Mouse (Mus musculus) lung, postnatal 10 days (tissue): ENCODE measurements at regions not wholly inside any gene's neighbourhood (a gene's known extent, or its start where the extent isn't known, plus 50 kb on each side); places are given as distances from the start of the nearest gene placed in this dataset.
A peak's percentile ranks its signal among the peaks of the same experiment; 100 is the strongest.

Experiments used
- DNase-seq: peaks from one replicate; pipeline ENCODE4 v3.0.0; 2021

GRCm38 (mm10) chr8:103824747-103825146, 276.7 kb upstream of the Cdh5 start:
- no peak for DNase-seq

GRCm38 (mm10) chr8:103825289-103825688, 276.1 kb upstream of the Cdh5 start:
- DNase-seq: peak; percentile 91

- no peak for DNase-seq
Measured at GRCm38 (mm10) chr8:103830416-103830815, 271.0 kb upstream of the Cdh5 start.

- no peak for DNase-seq
Measured at GRCm38 (mm10) chr8:103839990-103840389, 261.4 kb upstream of the Cdh5 start.

- no peak for DNase-seq
Measured at GRCm38 (mm10) chr8:103845964-103846363, 255.5 kb upstream of the Cdh5 start.

GRCm38 (mm10) chr8:103846382-103846976, 254.9 kb upstream of the Cdh5 start:
- DNase-seq: no peak

GRCm38 (mm10) chr8:103849785-103850184, 251.6 kb upstream of the Cdh5 start:
- no peak for DNase-seq

- no peak for DNase-seq
Measured at GRCm38 (mm10) chr8:103851286-103851685, 250.1 kb upstream of the Cdh5 start.

GRCm38 (mm10) chr8:103853048-103853447, 248.4 kb upstream of the Cdh5 start:
- DNase-seq: no peak

- DNase-seq: no peak
Measured at GRCm38 (mm10) chr8:103855291-103855690, 246.1 kb upstream of the Cdh5 start.

- no peak for DNase-seq
Measured at GRCm38 (mm10) chr8:103859130-103859529, 242.3 kb upstream of the Cdh5 start.

- DNase-seq: peak; percentile 64
Measured at GRCm38 (mm10) chr8:103873598-103874502, 227.6 kb upstream of the Cdh5 start.

GRCm38 (mm10) chr8:103874506-103874905, 226.9 kb upstream of the Cdh5 start:
- no peak for DNase-seq

- peak; percentile 49 for DNase-seq
Measured at GRCm38 (mm10) chr8:103879505-103879904, 221.9 kb upstream of the Cdh5 start.

GRCm38 (mm10) chr8:103880431-103881145, 220.8 kb upstream of the Cdh5 start:
- peak; percentile 42 for DNase-seq

GRCm38 (mm10) chr8:103881146-103881486, 220.3 kb upstream of the Cdh5 start:
- peak; percentile 65 for DNase-seq

GRCm38 (mm10) chr8:103884873-103885780, 216.3 kb upstream of the Cdh5 start:
- no peak for DNase-seq

- no peak for DNase-seq
Measured at GRCm38 (mm10) chr8:103894589-103894988, 206.8 kb upstream of the Cdh5 start.

GRCm38 (mm10) chr8:103895132-103895531, 206.3 kb upstream of the Cdh5 start:
- no peak for DNase-seq

GRCm38 (mm10) chr8:103897463-103897862, 204.0 kb upstream of the Cdh5 start:
- no peak for DNase-seq

GRCm38 (mm10) chr8:103902516-103902915, 198.9 kb upstream of the Cdh5 start:
- no peak for DNase-seq

- no peak for DNase-seq
Measured at GRCm38 (mm10) chr8:103903635-103904034, 197.8 kb upstream of the Cdh5 start.

GRCm38 (mm10) chr8:103907662-103908061, 193.8 kb upstream of the Cdh5 start:
- DNase-seq: no peak
